Mouse (Mus musculus) CH12F3 (cell line): ENCODE data around the gene Mettl11b.
"Not testable (repeated sequence)": the region's sequence is repeated elsewhere in the genome, so short reads cannot be mapped to it uniquely, and the experiment has no call there.

Experiments used
- in situ Hi-C: fragments of 300-500 bp; cut with MboI; formaldehyde crosslinking; loops from 2 replicates; pipeline ENCODE4 v1.14.3; 2020; ENCODE audit warnings: low sequenced_read_pairs

Gene Mettl11b

GRCm38 (mm10) chr1:163725106-163725759, at the start of gene Mettl11b:
Gene Mettl11b (minus strand): TSS chr1:163725232.
- in situ Hi-C loops = no loop called here

DNA sequence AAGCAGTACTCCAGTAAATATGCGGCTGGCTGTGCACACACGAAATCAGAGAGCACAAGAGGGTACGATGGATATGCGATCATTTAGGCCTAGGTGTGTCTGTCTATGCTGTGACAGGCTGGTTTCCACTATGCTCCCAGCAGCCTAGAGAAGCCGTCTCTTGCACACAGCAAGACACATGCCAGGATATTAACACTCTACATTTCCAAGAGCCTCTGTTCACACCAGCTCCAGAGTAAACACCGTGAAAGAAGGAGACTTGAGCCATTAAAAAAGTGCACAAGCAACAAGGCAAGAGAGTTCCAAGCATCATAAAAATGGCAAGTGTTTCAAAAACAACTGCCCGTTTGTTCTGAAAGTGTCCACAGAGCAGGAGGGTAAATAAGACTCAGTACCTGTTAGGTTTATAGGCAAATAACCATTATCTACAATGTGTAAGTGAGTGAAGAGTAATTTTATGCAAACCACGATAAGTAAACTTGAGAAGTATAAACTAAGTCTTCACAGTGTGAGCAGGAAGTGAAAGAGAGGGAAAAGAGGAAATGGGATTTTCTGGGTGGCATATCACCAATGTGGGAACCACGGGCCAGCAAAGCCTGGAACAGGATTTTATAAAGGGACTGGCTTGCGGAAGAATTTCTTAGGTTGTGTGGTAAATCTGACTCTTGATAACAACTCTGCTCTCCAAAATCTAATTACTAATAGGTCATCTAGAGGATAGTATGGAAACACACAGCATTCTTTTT, 32.6 kb upstream of the Mettl11b start:
- in situ Hi-C loops = no loop called here

DNA sequence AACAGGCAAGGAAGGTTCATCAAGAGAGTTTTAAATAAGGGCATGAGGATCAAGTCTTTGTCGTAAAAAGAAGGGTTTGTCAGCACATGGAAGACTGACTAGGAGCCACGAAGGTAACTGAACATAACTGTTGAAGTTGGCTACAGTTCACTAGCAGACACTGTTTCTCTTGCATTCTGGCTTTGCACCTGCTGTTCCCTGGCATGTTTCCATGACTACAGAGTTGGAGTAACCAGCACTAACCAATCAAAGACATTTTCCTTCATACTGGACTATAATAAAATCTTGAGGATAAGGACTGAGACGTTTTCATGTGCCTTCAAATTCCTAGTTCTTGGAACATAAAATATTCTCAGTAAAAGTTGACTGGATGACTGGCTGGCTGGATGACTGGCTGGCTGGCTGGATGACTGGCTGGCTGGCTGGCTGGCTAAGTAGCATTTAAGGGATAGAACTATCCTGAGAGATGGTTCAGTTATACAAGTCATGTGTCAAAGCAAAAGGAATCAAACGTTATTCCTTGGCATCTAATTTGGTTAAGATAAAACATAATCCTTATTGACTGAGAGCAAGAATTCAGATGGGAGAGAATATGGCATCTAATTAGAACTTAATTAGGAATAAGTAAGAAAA, 26.4 kb upstream of the Mettl11b start:
- in situ Hi-C loops = no loop called here

DNA sequence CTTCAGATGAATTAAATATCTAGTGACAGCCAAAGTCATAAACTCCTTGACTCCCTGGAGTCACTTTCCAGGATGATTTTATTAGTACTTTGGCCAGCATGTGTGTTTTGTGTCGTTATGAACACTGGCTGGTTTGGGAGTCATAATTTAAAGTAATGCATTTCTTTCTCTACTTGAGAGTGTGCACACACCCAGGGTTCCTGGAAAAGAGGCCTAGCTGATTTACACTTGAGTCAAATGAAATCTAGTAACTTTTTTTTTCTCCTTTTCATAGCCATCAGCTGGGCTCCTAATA, 12.2 kb upstream of the Mettl11b start:
- in situ Hi-C loops = no loop called here

DNA sequence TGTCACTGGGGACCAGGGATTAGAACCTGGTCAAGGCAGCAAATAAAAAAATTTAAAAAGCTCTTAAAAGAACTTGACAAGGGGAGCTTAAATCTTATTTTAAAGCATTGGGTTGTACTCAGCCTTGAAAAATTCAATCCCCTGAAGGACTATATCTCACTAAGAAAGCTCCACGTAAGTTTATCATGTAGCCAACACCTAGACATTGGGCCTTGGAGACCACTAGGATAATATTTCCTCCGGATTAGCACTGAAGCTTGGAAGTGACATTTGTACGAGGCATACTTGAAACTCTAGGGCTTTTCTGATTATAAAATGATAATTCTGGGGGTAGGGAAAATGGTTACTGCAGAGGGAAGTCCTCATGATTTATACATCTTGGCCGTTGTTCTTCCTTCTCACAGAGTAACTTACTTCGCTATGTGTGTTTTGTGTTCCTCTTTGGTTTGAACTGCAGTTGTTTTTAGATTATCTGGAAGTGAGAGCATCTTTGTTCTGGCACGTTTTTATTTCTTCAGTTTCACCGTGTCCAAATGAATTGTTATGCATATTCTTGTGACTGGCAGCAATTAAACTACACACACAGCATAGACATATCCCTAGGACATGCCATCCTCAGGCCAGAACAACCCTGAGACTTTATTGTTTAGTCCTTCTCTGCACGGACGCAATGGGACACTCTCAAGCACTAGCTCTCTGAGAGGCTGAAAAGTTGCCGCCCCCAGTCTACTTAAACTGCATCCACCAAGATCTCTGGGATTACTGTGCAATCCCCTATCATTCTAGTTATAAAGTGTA, 11.6 kb upstream of the Mettl11b start:
- in situ Hi-C loops = no loop called here

GRCm38 (mm10) chr1:163731166-163731565, 6.1 kb upstream of the Mettl11b start:
- in situ Hi-C loops = not testable (repeated sequence)

DNA sequence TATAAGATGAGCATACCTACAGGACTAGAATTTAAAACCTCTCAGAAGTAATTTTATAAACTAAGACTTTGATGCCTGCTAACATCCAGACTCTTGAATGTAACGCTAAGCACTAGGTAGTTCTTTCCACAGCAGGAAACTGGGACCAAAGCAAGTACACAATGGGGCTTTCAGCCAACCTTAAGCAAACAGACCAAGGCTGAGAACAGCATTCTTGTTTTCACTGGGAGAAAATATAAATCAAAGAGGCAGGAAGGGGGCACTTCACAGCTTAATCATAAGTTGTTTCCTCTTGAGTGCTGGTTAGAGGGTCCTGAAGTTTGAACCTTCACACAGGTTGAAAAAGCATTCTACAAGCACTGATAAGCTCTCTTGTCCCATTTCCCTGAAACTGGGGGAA, 1.1 kb downstream of the Mettl11b start:
- in situ Hi-C loops = no loop called here

DNA sequence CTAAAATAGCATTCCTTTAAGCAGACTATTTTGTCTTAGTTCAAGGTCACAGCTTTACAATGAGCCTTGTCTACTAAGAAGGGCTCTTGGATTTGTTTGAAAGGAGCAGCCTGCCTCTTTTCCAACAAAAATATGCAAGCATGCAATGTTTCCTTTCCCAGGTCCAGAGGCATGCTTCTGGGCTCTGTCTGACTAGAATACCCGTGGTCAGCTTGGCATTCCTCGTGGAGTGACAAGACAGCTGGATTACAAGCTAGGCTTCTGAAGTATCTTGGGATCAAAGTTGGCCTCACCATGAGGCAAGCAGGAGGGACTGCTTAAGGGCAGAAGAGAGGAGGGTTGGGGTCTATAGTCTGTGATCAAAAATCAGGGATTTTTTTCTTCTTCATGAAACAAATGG, 16.4 kb downstream of the Mettl11b start:
- in situ Hi-C loops = no loop called here

GRCm38 (mm10) chr1:163700571-163700970, 24.5 kb downstream of the Mettl11b start:
- in situ Hi-C loops = no loop called here

- in situ Hi-C loops = no loop called here
Measured at GRCm38 (mm10) chr1:163699702-163700101, 25.3 kb downstream of the Mettl11b start.

DNA sequence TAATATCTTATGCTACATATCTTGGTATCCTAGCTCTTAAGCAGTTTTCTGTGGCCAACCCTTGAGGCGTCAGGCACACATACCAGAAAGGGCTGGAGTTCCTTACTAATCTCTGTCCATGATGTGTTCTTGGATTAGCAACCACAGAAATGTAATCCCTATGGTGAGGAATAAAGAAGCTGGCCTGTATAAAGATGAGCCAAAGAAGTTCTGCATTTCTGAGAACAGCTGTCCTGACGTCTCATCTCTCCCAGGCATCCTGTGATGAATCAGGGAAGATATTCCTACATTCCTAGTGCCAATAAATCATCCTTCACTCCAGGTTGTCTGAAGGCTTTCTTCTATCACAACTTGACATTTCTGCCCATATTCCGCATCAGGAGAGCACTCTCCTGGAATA, 33.2 kb downstream of the Mettl11b start:
- in situ Hi-C loops = no loop called here

DNA sequence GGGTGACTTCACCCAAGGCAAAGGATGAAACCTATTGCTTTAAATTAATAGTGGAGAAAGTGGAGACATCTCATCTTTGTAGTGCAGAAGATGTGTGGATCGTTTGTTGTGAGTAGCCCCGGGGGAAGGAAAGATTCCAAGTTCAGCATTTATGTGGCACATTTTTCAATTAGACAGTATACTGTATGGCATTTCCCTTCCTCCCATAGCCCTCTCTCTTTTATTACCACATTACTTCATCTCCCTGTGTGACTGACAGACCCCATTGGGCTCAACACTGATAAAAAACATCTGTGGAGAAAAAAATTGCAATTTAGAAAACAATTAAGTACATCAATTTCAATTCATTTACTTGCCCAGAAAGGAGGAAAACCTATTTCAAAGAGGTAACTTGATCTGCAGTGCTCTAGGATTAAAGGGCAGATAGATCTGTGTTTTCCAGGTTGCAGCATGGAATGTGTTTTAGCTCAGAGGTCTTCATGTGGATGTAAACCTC, 42.0 kb downstream of the Mettl11b start:
- in situ Hi-C loops = no loop called here

DNA sequence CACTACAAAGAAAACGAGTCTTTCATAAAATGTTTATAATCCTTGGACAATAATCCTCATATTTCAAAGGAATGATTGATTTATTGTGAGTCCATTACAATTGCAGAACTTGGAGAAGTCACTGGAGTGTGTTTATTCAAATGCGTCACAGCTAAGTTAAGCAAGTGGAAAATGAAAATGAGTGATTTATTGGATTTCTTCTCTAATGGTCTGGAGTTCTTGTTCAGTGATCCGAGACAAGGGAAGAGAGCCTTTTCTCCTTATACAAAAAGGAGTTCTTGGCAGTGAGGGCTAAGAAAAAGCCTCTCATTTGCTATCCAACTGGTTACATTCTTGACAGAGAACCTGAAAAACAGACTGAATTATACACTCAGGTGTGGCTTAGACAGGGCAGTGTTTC, 42.9 kb downstream of the Mettl11b start:
- in situ Hi-C loops = no loop called here

GRCm38 (mm10) chr1:163672866-163673265, 52.2 kb downstream of the Mettl11b start:
- in situ Hi-C loops = no loop called here

DNA sequence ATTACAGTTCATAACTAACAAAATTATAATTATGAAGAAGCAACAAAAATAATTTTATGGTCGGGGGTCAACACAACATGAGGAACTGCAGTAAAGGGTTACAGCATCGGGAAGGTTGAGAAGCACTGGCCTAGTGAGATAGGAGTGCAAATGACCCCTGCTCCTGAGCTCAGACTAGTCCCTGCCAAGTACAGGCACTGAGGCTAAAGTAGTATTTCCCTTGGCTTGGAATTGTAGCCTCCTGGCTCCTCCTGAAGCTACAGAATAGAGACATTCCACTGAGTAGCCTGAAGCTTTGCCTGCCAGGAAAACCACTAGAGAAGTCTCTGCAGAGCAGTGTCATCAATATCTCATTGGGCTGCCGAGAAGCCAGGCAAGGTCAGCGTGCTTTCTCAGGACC, 53.7 kb downstream of the Mettl11b start:
- in situ Hi-C loops = no loop called here

DNA sequence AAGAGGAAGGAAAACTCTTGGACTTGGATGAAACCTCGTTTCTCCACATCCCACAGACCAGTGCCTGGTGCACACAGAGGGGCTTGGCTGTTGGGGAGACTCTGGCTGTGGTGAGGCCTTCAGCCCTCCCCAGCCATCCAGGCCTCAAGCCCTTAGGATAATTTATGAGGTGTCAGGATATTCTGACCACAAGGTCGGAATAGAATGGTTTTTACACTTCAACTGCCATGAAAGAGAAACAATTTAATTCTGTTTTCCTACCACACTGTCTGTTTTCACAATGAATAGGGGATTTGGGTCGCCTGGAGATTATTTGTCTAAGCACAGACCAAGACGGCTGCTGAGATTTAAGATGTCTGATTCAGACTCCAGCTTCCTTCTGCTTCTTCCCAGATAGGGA, 54.3 kb downstream of the Mettl11b start:
- in situ Hi-C loops = no loop called here

- in situ Hi-C loops = no loop called here
Measured at GRCm38 (mm10) chr1:163669936-163670335, 55.1 kb downstream of the Mettl11b start.

- in situ Hi-C loops = no loop called here
Measured at GRCm38 (mm10) chr1:163662416-163662815, 62.6 kb downstream of the Mettl11b start.

GRCm38 (mm10) chr1:163658535-163658928, 66.5 kb downstream of the Mettl11b start:
- in situ Hi-C loops = no loop called here

DNA sequence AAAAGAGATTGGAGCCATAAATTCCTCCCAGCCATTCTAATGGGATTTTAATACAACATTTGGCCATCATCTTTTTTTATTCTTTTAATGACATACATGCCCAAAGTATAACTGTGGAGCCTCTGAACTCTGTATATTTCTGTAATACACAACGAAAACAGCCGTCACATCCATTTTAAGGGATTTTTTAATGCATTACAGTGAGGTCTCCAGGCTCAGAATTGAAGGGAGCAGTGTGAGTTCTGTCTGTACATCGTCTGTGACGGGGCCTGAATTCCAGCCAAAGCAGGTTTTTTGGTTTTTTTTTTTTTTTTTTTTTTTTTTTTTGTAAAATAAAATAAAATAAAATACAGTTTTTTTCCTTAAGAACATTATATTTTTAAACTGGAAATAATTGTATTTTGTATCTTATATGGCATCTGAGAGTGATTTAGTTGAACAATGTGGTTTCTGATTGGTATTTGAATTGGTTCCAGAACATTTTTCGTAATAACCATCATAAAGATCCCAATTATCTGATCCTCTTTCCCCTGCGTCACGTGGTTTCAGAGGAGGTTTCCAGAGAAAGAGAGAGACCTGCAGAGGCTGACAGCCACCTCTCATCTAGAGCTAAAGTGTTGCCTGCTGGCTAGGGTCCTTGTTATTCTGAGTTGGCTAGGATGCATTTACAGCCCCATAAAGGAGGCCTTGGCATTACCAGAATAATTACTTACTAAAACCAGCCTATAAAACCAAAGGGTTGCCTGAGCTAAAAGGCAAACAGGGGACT, 67.1 kb downstream of the Mettl11b start:
- in situ Hi-C loops = no loop called here

DNA sequence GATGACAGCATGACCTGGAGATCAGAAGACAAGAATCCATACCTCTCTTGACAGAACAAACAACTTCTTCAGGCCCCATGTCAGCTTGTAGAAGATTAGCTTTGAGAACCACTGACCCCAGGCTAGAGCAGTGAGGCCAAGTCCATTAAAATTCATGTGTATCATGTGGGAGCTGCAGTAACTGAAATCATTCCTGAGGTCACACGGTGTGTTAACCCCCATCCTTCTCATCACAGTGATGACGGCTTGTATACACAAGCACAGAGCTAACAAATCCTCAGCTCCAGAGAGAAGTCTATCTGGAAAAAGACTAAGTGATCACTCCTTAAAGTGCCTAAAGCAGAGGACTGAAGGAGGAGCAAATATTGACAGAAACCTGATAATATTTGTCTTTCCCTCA, 68.0 kb downstream of the Mettl11b start:
- in situ Hi-C loops = no loop called here
